Mouse (Mus musculus) liver, postnatal 0 days (tissue): Measurements from ENCODE around the gene Zfp334. TPM values are rescaled to one million over a fixed set of nuclear protein-coding genes. Genes with fewer than 3 reads are reported as not detected.

Experiments
- ATAC-seq: fragments of 200-750 bp; cut with Nextera tagmentation; 2 replicates; pipeline ENCODE4 v1.8.0; 2017; ENCODE audit warnings: mild to moderate bottlenecking, moderate library complexity
- DNase-seq: peaks from one replicate; pipeline ENCODE4 v3.0.0-alpha.2; 2016
- H3K27ac ChIP-seq: fragments of 300-500 bp; sonication (generic); 2 replicates; pipeline ENCODE4 v1.5.1; 2014; ENCODE audit warnings: antibody characterized with exemption, moderate library complexity, mild to moderate bottlenecking, low read depth
- H3K27me3 ChIP-seq: fragments of 300-500 bp; sonication (generic); 2 replicates; pipeline ENCODE4 v1.6.1; 2014; ENCODE audit warnings: low read length, control low read depth, mixed read lengths; ENCODE audit not compliant: insufficient read depth
- H3K36me3 ChIP-seq: fragments of 300-500 bp; sonication (generic); replicated peaks from 2 replicates; pipeline ENCODE4 v1.6.1; 2014; ENCODE audit warnings: mild to moderate bottlenecking, control low read depth, low read length, moderate library complexity, mixed read lengths; ENCODE audit not compliant: insufficient read depth
- H3K4me1 ChIP-seq: fragments of 300-500 bp; sonication (generic); 2 replicates; pipeline ENCODE4 v1.6.1; 2014; ENCODE audit warnings: antibody characterized with exemption, mild to moderate bottlenecking, control low read depth; ENCODE audit not compliant: insufficient read depth
- H3K4me2 ChIP-seq: fragments of 300-500 bp; sonication (generic); 2 replicates; pipeline ENCODE4 v1.6.1; 2014; ENCODE audit warnings: low read depth, mild to moderate bottlenecking, low read length, moderate library complexity, mixed read lengths
- H3K4me3 ChIP-seq: fragments of 300-500 bp; sonication (generic); 2 replicates; pipeline ENCODE4 v1.5.1; 2014; ENCODE audit warnings: low read depth, low read length
- H3K9ac ChIP-seq: fragments of 300-500 bp; sonication (generic); replicated peaks from 2 replicates; pipeline ENCODE4 v1.6.1; 2014; ENCODE audit warnings: mild to moderate bottlenecking, moderate library complexity
- H3K9me3 ChIP-seq: fragments of 300-500 bp; sonication (generic); 2 replicates; pipeline ENCODE4 v1.6.1; 2016; ENCODE audit warnings: mild to moderate bottlenecking, control low read depth, low read length, mixed read lengths
- CTCF ChIP-seq: sonication (generic); IDR thresholded peaks from 2 replicates; pipeline ENCODE4 v1.5.1; 2016; ENCODE audit warnings: antibody characterized with exemption, low read depth
- EP300 ChIP-seq: IDR thresholded peaks from 2 replicates; pipeline ENCODE4 v1.6.1; 2016; ENCODE audit warnings: antibody characterized with exemption, low read depth, mild to moderate bottlenecking
- WGBS: fragments of 180-500 bp; shearing (Covaris S2); extraction: QIAGEN DNeasy Blood & Tissue Kit; methylation state at CpG from one replicate; pipeline ENCODE4 v1.1.7; 2014; ENCODE audit not compliant: insufficient replicate concordance; 5-methylcytosine and 5-hydroxymethylcytosine counted together
- polyA plus RNA-seq: library from polyadenylated mRNA; unstranded; fragments of >200 nt; fragmentation: Nextera tagmentation; extraction: Ambion mirVana; gene quantifications from 2 replicates; pipeline ENCODE4 v1.2.1, GENCODE M21; 2015

Gene Zfp334
- polyA plus RNA-seq, 1 experiment from 2014 or later: 1.5 TPM

DNA sequence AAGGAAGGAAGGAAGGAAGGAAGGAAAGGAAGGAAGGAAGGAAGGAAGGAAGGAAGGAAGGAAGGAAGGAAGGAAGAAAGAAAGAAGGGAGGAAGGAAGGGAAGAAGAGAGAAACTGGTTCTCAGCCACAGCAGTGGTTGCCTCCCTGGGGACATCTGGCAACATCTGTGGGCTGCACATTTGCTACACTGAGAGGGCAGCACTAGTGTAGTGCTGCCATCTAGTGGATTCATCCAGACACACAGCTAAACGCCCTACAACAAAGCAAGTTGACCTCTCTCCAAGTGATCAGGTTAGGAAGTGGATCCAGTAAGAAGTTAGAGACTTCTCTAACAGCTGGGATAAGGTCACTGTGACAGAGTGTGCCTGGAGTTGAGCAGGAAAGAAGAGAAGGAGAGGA is 27.2 kb downstream of the Zfp334 start:
- TF ChIP-seq EP300 (no peak), CTCF (peak; percentile 89)
- Histone ChIP-seq H3K36me3 (no peaks in the 10 kb centered on the region), H3K9me3 (no peaks in the 10 kb centered on the region), H3K9ac (no peak overlapping the region), H3K4me1 (no peaks in the 10 kb centered on the region), H3K4me2 (no peak overlapping the region), H3K4me3 (no peak overlapping the region), H3K27me3 (no peaks in the 10 kb centered on the region), H3K27ac (no peak overlapping the region)
- peak; percentile 50; the same call in 1 of the 2 replicates for ATAC-seq
- DNase-seq: peak; percentile 61
- WGBS: 0% methylated on average over 1 of the region's 1 CpGs

DNA sequence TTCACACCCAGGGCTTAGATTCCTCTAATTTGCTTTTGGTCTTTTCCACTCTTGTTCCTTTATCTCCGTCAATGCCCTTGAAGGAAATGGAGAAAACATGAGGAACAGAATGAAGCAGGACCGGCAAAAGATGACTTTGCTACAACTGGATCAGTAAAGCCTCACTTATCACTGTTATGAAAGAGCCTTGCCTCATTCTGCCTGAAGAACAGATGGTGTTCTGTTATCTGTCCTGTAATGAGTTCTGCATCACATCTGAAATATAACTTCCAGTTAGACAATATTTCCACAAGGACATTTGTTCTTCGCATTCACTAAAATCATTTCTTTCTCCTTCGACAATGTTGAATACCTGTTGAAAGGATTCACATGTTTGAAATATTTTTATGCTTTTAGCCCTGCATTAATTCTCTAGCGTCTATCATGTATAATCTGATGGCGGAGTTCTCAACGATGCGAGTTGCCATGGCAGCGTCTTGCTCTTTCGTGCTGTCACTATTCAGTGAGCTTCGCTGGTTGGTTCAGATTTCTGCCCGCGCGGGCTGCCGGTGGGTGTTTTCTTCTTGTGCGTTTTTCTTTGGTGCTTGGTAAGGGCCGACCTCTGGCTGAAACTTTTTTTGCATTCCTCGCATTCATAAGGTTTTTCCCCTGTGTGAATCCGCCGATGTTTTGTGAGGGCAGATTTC is 36.1 kb downstream of the Zfp334 start:
- no peaks in the 10 kb centered on the region for H3K36me3 ChIP-seq
- ATAC-seq (no peak), DNase-seq (no peak)
- no peak for TF ChIP-seq EP300
- TF ChIP-seq CTCF: no peak
- no peak overlapping the region for H3K27ac ChIP-seq
- peaks cover 10% of the 10 kb centered on the region; the same call in 1 of the 2 replicates for H3K9me3 ChIP-seq
- no peaks in the 10 kb centered on the region for H3K27me3 ChIP-seq
- WGBS: 87% methylated on average over 20 of the region's 20 CpGs
- H3K4me2 ChIP-seq: no peak overlapping the region
- H3K4me1 ChIP-seq: no peaks in the 10 kb centered on the region
- no peak overlapping the region for H3K9ac ChIP-seq
- H3K4me3 ChIP-seq: no peak overlapping the region

DNA sequence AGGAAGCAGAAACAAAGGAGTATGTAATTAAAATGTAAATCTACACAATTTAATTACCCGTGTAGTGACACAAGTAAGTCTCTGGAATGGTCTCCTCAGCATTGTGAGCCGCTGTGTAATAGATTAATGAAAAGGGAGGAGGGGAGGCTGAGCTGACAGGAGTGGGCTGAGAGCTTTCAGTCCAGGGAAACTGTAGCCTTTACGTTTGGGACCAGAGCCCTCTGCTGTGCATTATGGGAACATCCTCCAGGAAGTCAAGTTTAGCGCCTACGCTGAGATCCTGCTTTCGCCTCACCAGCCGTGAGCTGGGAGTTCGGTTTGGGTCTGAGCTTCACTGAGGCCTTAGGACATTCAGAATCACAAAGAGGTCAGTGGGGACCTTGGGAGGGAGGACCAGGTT is 38.6 kb downstream of the Zfp334 start:
- no peaks in the 10 kb centered on the region for H3K27me3 ChIP-seq
- no peaks in the 10 kb centered on the region for H3K36me3 ChIP-seq
- no peak overlapping the region for H3K4me3 ChIP-seq
- H3K4me2 ChIP-seq: no peak overlapping the region
- no peak for TF ChIP-seq EP300
- peak; percentile 44 for TF ChIP-seq CTCF
- no peak for ATAC-seq
- no peak overlapping the region for H3K9ac ChIP-seq
- H3K9me3 ChIP-seq: peaks cover 10% of the 10 kb centered on the region; the same call in 1 of the 2 replicates
- H3K4me1 ChIP-seq: no peaks in the 10 kb centered on the region
- DNase-seq: no peak
- H3K27ac ChIP-seq: no peak overlapping the region
- WGBS: 33% methylated on average over 8 of the region's 8 CpGs

DNA sequence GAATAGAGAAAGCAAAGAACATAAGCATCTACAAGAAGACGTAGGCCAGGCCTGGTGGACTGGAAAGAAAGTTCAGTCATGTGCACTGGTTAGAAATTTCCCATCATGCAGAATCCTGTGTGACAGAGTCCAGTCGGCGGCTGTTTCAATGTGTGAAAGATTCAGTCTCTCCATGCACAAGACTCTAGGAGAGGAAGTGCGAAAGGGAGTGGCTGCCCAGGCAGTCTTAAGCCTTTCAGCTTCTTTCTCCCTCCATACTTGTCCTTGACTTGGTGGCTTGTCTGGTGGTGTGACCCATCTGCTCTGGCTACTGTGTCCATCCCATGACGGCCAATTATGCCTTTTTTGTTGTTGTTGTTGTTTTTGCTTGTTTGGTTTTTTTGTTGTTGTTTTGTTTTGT is 41.9 kb downstream of the Zfp334 start:
- no peak for DNase-seq

DNA sequence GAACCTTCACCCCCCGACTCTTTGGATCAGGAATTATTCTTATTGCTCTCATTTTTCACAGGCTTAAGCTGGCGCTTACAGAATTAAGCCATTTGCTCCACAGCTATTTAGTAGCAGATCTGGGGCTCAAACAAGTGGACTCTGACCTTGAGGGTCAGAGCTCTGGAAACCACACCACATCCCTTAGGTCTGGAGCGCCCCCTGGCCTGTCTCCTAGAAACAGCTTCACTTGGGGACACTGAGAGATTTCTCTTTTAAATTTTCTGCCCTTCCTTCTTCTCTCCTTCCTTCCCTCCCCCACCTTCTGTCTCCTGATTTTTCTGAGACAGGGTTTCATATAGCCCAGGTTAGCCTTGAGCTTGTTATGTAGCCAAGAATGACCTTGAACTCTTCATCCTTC is 50.9 kb downstream of the Zfp334 start:
- Histone ChIP-seq H3K36me3 (no peaks in the 10 kb centered on the region), H3K9me3 (no peaks in the 10 kb centered on the region), H3K4me2 (no peak overlapping the region), H3K9ac (no peak overlapping the region), H3K27me3 (no peaks in the 10 kb centered on the region), H3K4me1 (0 out of 2 replicates have a peak, but pooled peaks cover 2% of the 10 kb centered on the region), H3K27ac (no peak overlapping the region), H3K4me3 (no peak overlapping the region)
- ATAC-seq (peak; percentile 47; the same call in 1 of the 2 replicates), DNase-seq (peak; percentile 77)
- TF ChIP-seq EP300: no peak
- TF ChIP-seq CTCF: peak; percentile 77
- WGBS: 34% methylated on average over 3 of the region's 3 CpGs

More for the DNA sequence above, 41.9 kb downstream of the Zfp334 start:
- Histone ChIP-seq H3K9ac (no peak overlapping the region), H3K36me3 (no peaks in the 10 kb centered on the region), H3K27ac (no peak overlapping the region), H3K4me3 (no peak overlapping the region), H3K4me2 (no peak overlapping the region), H3K4me1 (no peaks in the 10 kb centered on the region), H3K9me3 (no peaks in the 10 kb centered on the region), H3K27me3 (no peaks in the 10 kb centered on the region)
- WGBS: 72% methylated on average over 5 of the region's 5 CpGs
- TF ChIP-seq EP300 (no peak), CTCF (no peak)
- no peak for ATAC-seq

DNA sequence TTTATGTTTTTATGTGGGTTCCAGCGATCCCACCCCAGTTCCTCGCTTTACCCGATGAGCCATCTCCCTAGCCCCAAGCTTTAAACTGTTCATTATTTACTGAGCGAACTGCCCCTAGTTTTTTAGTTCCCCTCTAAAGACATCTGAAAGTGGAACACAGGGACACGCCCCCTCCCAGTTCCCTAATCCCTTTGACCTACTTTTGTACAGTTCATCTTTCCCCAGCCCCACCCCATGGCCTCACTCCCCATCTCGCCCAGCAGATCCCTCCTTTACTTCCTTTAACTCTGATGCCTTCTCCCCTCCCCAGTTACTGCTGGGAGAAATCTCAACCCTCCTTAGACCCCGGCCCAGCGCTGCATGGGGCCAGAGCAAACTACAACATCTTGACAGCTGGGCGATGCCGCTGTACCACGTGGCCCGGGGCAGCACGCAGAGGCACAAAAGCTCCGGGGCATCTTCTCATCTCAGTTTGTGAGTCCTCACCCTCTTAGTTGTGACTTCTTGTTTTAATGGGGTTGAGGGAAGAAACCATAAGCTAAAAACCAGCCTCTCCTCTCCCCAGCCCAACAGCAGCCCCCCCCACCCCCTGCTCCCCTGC is 55.3 kb downstream of the Zfp334 start:
- DNase-seq (peak; percentile 38), ATAC-seq (peak; percentile 32; the same call in 1 of the 2 replicates)
- H3K4me1 ChIP-seq: peaks cover 20% of the 10 kb centered on the region
- 32% methylated on average over 14 of the region's 14 CpGs for WGBS
- H3K4me3 ChIP-seq: no peak overlapping the region
- H3K9me3 ChIP-seq: no peaks in the 10 kb centered on the region
- H3K27me3 ChIP-seq: no peaks in the 10 kb centered on the region
- H3K4me2 ChIP-seq: 0 out of 2 replicates have a peak overlapping the region, but pooled peaks have one; percentile 26
- no peaks in the 10 kb centered on the region for H3K36me3 ChIP-seq
- H3K9ac ChIP-seq: no peak overlapping the region
- peak overlapping the region; percentile 48; the same call in 1 of the 2 replicates for H3K27ac ChIP-seq
- TF ChIP-seq CTCF: no peak
- TF ChIP-seq EP300: no peak
